Mouse (Mus musculus) brain, embryonic 14.5 days (tissue): ENCODE results near the gene Scn8a.

Source experiments
- CTCF ChIP-seq: fragments of 200-500 bp; IDR thresholded peaks from 2 replicates; pipeline ENCODE4 v1.5.1; 2012; ENCODE audit warnings: inconsistent platforms, mild to moderate bottlenecking, moderate library complexity, borderline replicate concordance; ENCODE audit not compliant: insufficient read depth, insufficient read length; ENCODE audit errors: extremely low read depth
- POLR2A ChIP-seq: fragments of 200-500 bp; IDR thresholded peaks from 2 replicates; pipeline ENCODE4 v1.6.1; 2012; ENCODE audit warnings: mild to moderate bottlenecking, inconsistent platforms, borderline replicate concordance; ENCODE audit not compliant: poor library complexity, insufficient read depth, insufficient read length, severe bottlenecking; ENCODE audit errors: extremely low read depth

GRCm38 (mm10) chr15:100847193-100847592 is 22.5 kb upstream of the Scn8a start:
- peak; percentile 19; the same call in 1 of the 2 replicates for TF ChIP-seq CTCF
- no peak for TF ChIP-seq POLR2A
